Mouse (Mus musculus) bone marrow, adult 2 months (tissue): ENCODE measurements around the gene Eif2ak3. TPM values are rescaled to one million over a fixed set of nuclear protein-coding genes. Genes with fewer than 3 reads are reported as not detected.
A peak's percentile ranks its signal among the peaks of the same experiment; 100 is the strongest.

Experiments
- H3K27ac ChIP-seq: fragments of 200-500 bp; 2 replicates; pipeline ENCODE4 v1.5.1; 2012; ENCODE audit warnings: low read depth, mild to moderate bottlenecking, control low read depth, inconsistent platforms, low read length; ENCODE audit not compliant: control insufficient read depth, poor library complexity, insufficient read depth
- H3K4me1 ChIP-seq: fragments of 200-500 bp; 2 replicates; pipeline ENCODE4 v1.6.1; 2011; ENCODE audit warnings: low read length; ENCODE audit not compliant: control insufficient read depth, insufficient read depth
- H3K4me3 ChIP-seq: fragments of 200-500 bp; replicated peaks from 2 replicates; pipeline ENCODE3; 2011; ENCODE audit warnings: mild to moderate bottlenecking, low read depth, low read length, control low read depth; ENCODE audit not compliant: control insufficient read depth
- CTCF ChIP-seq: fragments of 200-500 bp; IDR thresholded peaks from 2 replicates; pipeline ENCODE4 v1.5.1; 2011; ENCODE audit warnings: low read length, control low read depth; ENCODE audit not compliant: control insufficient read depth, insufficient read depth
- POLR2A ChIP-seq: fragments of 200-500 bp; IDR thresholded peaks from 2 replicates; pipeline ENCODE4 v1.6.1; 2011; ENCODE audit warnings: low read depth, mild to moderate bottlenecking, control low read depth, low read length, borderline replicate concordance; ENCODE audit not compliant: control insufficient read depth
- WGBS: fragments of 180-500 bp; shearing (Covaris S2); methylation state at CpG from one replicate; pipeline ENCODE4 v1.1.7; 2018; 5-methylcytosine and 5-hydroxymethylcytosine counted together
- polyA plus RNA-seq: library from polyadenylated mRNA; stranded (reverse); fragments of >200 nt; gene quantifications from 2 replicates; pipeline ENCODE4 v1.2.4, GENCODE M21; 2011; ENCODE audit warnings: low replicate concordance; ENCODE audit not compliant: missing spikeins, insufficient read depth, insufficient read length

Gene Eif2ak3
- polyA plus RNA-seq, 1 experiment: 10.9 TPM

- peaks cover 4% of the 10 kb centered on the region for H3K4me1 ChIP-seq
- TF ChIP-seq CTCF (no peak), POLR2A (no peak)
- no peak overlapping the region for H3K4me3 ChIP-seq
- WGBS: 31% methylated on average over 14 of the region's 14 CpGs
- H3K27ac ChIP-seq: peak overlapping the region; percentile 34; the same call in 1 of the 2 replicates
Observed at GRCm38 (mm10) chr6:70871511-70871980, 27.2 kb downstream of the Eif2ak3 start.

- 79% methylated on average over 10 of the region's 10 CpGs for WGBS
- H3K4me3 ChIP-seq: no peak overlapping the region
Observed at GRCm38 (mm10) chr6:70872128-70872527, 27.8 kb downstream of the Eif2ak3 start.

GRCm38 (mm10) chr6:70872570-70872969 is 28.3 kb downstream of the Eif2ak3 start:
- peaks cover 4% of the 10 kb centered on the region for H3K4me1 ChIP-seq
- H3K27ac ChIP-seq: no peak overlapping the region
- TF ChIP-seq CTCF: no peak
- TF ChIP-seq POLR2A: no peak
- WGBS: 84% methylated on average over 7 of the region's 7 CpGs
- no peak overlapping the region for H3K4me3 ChIP-seq

More at GRCm38 (mm10) chr6:70872128-70872527, 27.8 kb downstream of the Eif2ak3 start:
- TF ChIP-seq POLR2A (no peak), CTCF (no peak)
- Histone ChIP-seq H3K27ac (no peak overlapping the region), H3K4me1 (peaks cover 4% of the 10 kb centered on the region)

GRCm38 (mm10) chr6:70874035-70874775 is 29.9 kb downstream of the Eif2ak3 start:
- TF ChIP-seq CTCF (peak; percentile 55), POLR2A (no peak)
- H3K27ac ChIP-seq: no peak overlapping the region
- WGBS: 71% methylated on average over 5 of the region's 5 CpGs

GRCm38 (mm10) chr6:70875017-70875416 is 30.7 kb downstream of the Eif2ak3 start:
- H3K4me1 ChIP-seq: peaks cover 4% of the 10 kb centered on the region
- H3K4me3 ChIP-seq: no peak overlapping the region
- no peak overlapping the region for H3K27ac ChIP-seq
- no peak for TF ChIP-seq CTCF
- TF ChIP-seq POLR2A: no peak
- 61% methylated on average over 1 of the region's 1 CpGs for whole genome bisulfite sequencing

More at GRCm38 (mm10) chr6:70874035-70874775, 29.9 kb downstream of the Eif2ak3 start:
- no peak overlapping the region for H3K4me3 ChIP-seq
- peaks cover 4% of the 10 kb centered on the region for H3K4me1 ChIP-seq

GRCm38 (mm10) chr6:70880714-70881304 is 36.5 kb downstream of the Eif2ak3 start:
- WGBS: 10% methylated on average over 5 of the region's 5 CpGs
- Histone ChIP-seq H3K27ac (no peak overlapping the region), H3K4me1 (no peaks in the 10 kb centered on the region), H3K4me3 (no peak overlapping the region)
- TF ChIP-seq CTCF (peak; percentile 88), POLR2A (no peak)

GRCm38 (mm10) chr6:70887993-70888392 is 43.7 kb downstream of the Eif2ak3 start:
- Histone ChIP-seq H3K4me3 (no peak overlapping the region), H3K4me1 (no peaks in the 10 kb centered on the region), H3K27ac (no peak overlapping the region)
- TF ChIP-seq CTCF (no peak), POLR2A (no peak)
- WGBS: 91% methylated on average over 11 of the region's 11 CpGs

GRCm38 (mm10) chr6:70898166-70898565 is 53.9 kb downstream of the Eif2ak3 start:
- Histone ChIP-seq H3K27ac (no peak overlapping the region), H3K4me3 (no peak overlapping the region), H3K4me1 (no peaks in the 10 kb centered on the region)
- no peak for TF ChIP-seq CTCF
- TF ChIP-seq POLR2A: no peak
- 86% methylated on average over 6 of the region's 6 CpGs for WGBS
